Mouse (Mus musculus): ENCODE results near the gene Mylk4.

Mylk4 gene

GRCm38 (mm10) chr13:32783816-32784215, at the start of gene Mylk4:
Mylk4 (minus strand) TSS chr13:32783954.
- DNase-seq (ENCODE audit: low spot score), result no peak

DNA sequence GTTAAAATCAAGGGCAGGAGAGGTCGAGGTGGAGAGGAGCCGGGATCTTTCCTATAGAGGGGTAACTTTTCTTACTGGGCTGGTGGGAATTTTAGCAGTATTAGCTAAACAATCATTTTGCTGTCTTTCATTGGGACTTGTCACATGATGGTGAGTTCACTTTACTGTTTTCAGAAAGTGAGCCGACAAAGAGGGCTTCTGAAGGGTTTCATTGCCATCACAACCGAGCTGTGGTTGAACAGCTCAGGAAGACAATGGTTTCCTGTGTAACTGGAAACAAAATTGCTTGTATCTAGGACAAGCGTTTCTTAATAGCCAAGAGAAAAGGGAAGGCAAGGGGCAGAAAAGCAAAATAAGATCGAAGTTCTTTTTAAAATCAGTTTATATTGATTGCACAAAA, 49.5 kb upstream of the Mylk4 start:
- no peak for DNase-seq (ENCODE audit: low spot score)

DNA sequence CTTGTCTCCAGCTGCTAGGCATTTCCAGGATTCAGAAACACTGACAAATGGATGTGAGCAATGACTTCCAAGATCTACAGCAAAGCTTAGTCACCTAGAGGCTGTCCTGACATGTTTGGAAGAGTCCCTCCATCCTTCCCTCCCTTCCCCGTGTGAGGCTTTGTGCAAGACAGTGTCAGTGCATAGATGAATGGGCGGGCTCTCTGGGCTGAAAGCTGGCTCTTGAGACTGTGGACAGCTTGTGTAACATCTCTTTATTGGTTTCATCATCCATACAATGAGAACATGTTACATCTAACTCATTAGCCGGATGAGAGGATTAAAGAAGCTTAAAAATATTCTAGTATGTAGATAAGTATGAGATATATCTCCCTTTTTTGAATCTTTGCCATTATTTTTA, 49.0 kb upstream of the Mylk4 start:
- DNase-seq (ENCODE audit: low spot score), result no peak

DNA sequence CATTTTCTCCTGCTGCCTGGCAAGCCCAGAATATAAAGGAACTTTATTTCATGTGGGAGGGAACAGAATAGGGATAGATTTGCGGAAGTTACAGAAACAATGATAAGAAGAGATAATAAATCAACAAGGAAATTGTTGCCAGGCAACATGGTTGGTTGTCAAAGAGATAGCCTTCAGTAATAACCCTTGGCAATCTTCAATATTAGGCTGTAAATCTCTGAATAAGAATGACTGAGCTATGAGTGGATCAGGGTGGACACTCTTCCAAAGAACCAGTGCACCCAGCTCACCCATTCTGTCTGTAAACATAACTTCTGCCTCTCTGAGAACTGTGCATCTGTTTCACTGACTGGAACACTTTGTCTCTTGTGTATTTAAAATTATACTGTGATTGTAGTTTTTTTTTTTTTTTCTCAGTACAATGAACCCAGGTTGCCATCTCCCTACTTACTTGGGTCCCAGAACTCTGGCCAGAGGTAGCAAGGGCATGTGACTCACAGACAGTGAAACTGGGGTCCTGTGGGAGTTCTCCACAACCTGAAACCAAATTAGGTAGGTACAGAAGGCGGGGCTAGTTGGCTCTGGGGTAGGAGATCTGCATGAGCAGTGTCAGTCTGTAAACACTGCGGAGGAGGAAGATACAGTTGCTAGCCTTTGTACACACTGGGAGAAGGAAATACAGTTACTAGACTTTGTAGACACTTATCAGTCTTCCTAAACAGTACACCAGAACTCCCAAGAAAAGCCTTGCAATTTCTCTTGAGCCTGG, 47.9 kb upstream of the Mylk4 start:
- no peak for DNase-seq (ENCODE audit: low spot score)

- no peak for DNase-seq (ENCODE audit: low spot score)
Measured at GRCm38 (mm10) chr13:32828886-32829285, 45.1 kb upstream of the Mylk4 start.

- peak; percentile 62 for DNase-seq (ENCODE audit: low spot score)
Measured at GRCm38 (mm10) chr13:32827951-32828350, 44.2 kb upstream of the Mylk4 start.

DNA sequence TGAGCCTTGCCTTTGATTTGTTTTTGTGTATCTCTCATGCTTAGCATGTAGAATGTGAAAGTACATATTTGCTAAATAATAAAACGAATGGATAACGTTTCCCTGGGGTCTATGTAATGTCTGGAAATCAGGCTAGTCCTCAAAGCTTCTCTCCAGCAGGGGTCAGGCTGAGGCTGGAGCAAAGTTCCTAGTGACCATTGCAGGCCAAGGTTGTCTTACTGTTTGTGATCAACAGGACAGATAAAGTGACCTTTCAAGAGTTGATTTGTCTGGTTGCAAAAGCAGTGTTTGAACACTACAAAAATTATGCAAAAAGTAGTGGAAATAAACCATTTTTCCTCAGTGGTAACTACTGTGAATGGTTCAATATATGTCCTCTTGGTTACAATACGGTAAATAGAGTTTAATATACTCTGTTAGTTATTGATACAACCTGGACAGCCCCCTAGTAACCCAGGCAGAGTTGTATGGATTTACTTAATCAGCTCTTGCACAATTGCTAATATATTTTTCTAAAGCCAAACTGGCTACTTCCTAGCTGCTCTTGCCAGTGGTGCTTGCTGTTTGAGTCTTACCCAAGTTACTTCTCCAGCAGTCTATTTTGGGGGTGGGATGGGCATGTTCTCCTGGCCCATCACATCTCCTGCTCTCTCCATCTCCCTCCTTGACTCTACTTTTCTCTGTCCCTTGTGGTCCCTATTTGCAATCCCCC, 43.5 kb upstream of the Mylk4 start:
- DNase-seq (ENCODE audit: low spot score), result peak; percentile 28

- DNase-seq (ENCODE audit: low spot score), result no peak
Measured at GRCm38 (mm10) chr13:32825546-32825945, 41.8 kb upstream of the Mylk4 start.

- no peak for DNase-seq (ENCODE audit: low spot score)
Measured at GRCm38 (mm10) chr13:32824377-32825330, 40.9 kb upstream of the Mylk4 start.

GRCm38 (mm10) chr13:32823126-32823525, 39.4 kb upstream of the Mylk4 start:
- DNase-seq (ENCODE audit: low spot score), result no peak

DNA sequence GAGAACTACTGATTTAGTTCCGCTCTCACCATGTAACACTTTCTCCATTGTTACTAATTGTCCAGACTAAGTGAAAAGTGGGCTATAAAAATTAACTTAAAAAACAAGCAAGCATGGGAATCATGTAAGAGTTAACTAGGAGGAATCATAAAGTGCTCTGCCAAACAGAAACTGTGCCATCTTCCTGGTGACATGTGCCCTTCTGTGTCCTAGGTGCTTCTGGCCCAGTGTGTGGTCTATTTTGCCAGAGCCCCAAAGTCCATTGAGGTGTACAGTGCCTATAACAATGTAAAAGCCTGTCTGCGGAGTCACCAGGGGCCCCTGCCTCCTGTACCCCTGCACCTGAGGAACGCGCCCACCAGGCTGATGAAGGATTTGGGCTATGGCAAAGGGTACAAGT, 37.9 kb upstream of the Mylk4 start:
- DNase-seq (ENCODE audit: low spot score), result no peak

- no peak for DNase-seq (ENCODE audit: low spot score)
Measured at GRCm38 (mm10) chr13:32819926-32820325, 36.2 kb upstream of the Mylk4 start.

DNA sequence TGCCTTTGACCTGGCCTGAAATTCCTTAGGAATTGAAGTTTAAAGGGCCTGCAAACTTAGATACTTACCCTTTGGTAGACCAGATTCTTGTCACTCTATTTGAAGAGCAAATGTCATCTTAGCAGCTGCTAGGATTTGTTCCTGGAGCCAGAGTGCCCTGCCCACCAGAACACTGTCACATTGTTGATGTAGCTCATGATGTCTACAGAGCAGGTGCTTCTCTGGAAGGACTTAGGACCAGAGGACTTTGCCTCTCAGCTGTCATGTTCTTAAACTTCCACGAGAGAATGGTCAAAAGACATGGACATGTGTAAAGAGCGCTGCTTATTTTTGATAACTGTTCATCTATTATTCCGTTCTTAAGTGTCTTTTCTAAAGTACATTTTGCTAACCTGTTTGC, 35.5 kb upstream of the Mylk4 start:
- DNase-seq (ENCODE audit: low spot score), result no peak

GRCm38 (mm10) chr13:32807624-32808023, 23.9 kb upstream of the Mylk4 start:
- DNase-seq (ENCODE audit: low spot score), result no peak

DNA sequence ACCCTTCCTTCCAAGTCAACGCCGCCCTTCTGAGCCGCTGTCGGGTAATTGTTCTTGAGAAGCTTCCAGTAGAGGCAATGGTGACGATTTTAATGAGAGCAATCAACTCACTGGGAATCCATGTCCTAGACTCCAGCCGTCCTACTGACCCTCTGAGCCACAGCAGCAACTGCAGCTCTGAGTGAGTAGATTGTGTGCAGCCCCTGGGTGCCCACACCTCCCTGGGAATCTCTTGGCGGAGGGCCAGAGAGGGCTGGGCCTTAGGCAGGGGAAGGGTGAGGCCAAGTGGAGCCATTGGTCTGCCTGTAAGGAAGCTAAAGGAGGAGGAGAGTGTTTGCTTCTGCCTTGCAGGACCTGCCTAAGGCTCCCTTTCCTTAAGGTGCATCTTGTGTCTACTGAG, 23.1 kb upstream of the Mylk4 start:
- DNase-seq (ENCODE audit: low spot score), result no peak

DNA sequence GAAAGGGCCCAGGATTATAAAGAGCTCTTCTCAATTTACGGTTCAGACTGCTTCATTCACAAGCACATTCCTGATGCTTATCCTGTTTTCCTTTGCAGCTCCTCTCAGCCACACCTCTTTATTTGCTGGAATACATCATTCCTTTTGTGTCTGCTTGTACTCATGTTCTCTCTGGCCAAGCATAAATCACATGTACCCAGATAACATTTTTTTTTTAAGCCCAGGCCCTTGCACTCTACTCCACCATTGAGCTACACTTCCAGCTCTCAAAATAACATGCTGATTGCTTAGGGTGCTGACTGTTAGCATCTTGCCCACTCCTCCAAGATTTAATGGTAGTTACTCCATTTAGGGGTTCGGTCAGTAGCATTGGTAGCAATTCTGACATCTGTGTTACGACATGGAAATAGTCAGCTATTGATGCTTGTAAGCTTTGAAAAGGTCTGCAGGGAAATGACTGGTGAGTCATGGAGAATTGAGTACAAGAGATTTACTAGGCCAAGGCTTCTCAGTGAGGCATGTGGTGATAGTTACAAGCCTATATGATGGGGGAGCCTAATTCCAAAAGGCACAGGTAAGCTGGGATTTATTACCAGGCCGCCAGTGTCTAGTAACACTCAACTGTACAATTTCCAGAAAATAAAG, 20.1 kb upstream of the Mylk4 start:
- no peak for DNase-seq (ENCODE audit: low spot score)

- DNase-seq (ENCODE audit: low spot score), result peak; percentile 58
Measured at GRCm38 (mm10) chr13:32802259-32803081, 18.7 kb upstream of the Mylk4 start, which contains the start of gene D930007J09Rik. D930007J09Rik (minus strand) TSS chr13:32802849.

DNA sequence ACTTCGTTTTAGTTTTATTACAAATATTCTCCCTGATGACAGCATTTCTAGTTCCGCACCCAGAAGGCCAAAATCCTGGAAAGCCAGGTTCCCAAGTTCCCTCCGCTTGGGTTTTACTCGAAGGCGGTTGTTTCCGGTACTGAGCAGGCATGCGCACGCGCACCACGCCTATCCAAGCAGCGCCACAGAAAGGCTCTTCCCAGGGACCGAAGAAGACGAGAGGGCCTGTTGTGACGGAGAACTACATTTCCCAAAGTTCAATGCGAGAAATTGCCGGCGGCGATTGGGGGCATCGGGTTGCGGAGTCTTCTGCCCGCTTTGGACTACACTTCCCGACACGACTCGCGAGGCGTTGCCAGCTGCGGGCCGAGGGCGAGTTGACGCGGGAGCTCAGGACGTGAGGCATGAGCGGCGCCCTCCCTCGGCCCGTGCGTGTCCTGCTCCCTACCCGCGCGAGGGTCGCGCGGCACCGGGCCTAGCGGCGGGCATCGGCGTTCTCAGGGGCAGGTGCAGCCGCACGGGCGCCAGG, 18.0 kb upstream of the Mylk4 start, which contains the start of gene Wrnip1:
Gene Wrnip1 (plus strand): TSS at position 346 of the 529 bp plus-strand sequence.
- peak; percentile 94 for DNase-seq (ENCODE audit: low spot score)

GRCm38 (mm10) chr13:32800859-32801258, 17.1 kb upstream of the Mylk4 start:
- DNase-seq (ENCODE audit: low spot score), result no peak

DNA sequence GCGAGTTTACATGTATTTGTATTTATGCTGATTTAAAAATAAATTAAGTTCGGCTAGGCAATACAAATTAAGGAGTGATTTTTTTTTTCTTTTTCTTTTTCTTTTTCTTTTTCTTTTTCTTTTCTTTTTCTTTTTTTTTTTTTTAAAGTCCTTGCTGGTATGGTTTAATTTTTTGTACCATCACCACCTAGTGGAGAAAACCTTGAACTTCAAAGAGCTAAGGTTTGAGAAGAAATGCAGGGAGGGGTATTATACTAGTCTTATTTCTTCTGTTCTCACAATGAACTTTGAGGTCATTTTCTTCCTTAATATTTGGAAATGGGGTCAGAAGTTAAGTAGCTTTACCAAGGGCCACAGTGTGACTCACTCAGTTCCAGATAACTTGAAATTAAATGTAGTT, 15.4 kb upstream of the Mylk4 start:
- DNase-seq (ENCODE audit: low spot score), result no peak

- no peak for DNase-seq (ENCODE audit: low spot score)
Measured at GRCm38 (mm10) chr13:32797085-32797484, 13.3 kb upstream of the Mylk4 start.

All from ovary, postnatal 36 days (tissue).